Mouse (Mus musculus): Measurements from ENCODE around the gene Zfp292. TPM values are rescaled to one million over a fixed set of nuclear protein-coding genes. Genes with fewer than 3 reads are reported as not detected.
A peak's percentile ranks its signal among the peaks of the same experiment; 100 is the strongest.

Gene Zfp292
- total and polyA plus RNA-seq, 3 experiments: 9.8 to 19.4 (median 16.8) TPM

GRCm38 (mm10) chr4:34880921-34881650 lies 1.7 kb downstream of the Zfp292 start:
- Histone ChIP-seq H3K9me3 (replicated peaks; ENCODE audit: insufficient read depth, low read length) (no peaks in the 10 kb centered on the region), H3K79me2 (ENCODE audit: control insufficient read depth, insufficient read depth, low read length, poor library complexity) (peaks cover 58% of the 10 kb centered on the region), H3K9ac (ENCODE audit: control insufficient read depth, low read depth, low read length, poor library complexity, severe bottlenecking) (no peak overlapping the region), H3K4me1 (ENCODE audit: control insufficient read depth in 1 of 2, insufficient read depth in 2 of 2, low read length in 2 of 2) (peaks cover 6 to 8% of the 10 kb centered on the region in 2 experiments), H3K27me3 (ENCODE audit: control insufficient read depth in 1 of 2, insufficient read depth in 2 of 2, low read length in 2 of 2) (no peaks in the 10 kb centered on the region), H3K27ac (ENCODE audit: control insufficient read depth, low read depth, low read length) (no peak overlapping the region), H3K4me3 (ENCODE audit: control insufficient read depth in 1 of 2, insufficient read depth in 1 of 2, low read depth in 2 of 2, low read length in 2 of 2) (peak overlapping the region; percentile 8 to 77; a peak in 1 of 4 replicates), H3K36me3 (ENCODE audit: control insufficient read depth in 1 of 2, insufficient read depth in 2 of 2, low read length in 2 of 2) (peaks cover 2 to 23% of the 10 kb centered on the region in 2 experiments; a peak in 3 of 4 replicates)
- no peak for DNase-seq (ENCODE audit: low read depth, low spot score)
- TF ChIP-seq ETS1 (IDR thresholded peaks at IDR 0.05; ENCODE audit: low read depth, low read length) (no peak), POLR2AphosphoS5 (IDR thresholded peaks at IDR 0.05; ENCODE audit: borderline replicate concordance, low read depth, low read length) (no peak), ZNF384 (IDR thresholded peaks at IDR 0.05; ENCODE audit: low read depth, low read length) (no peak), MYC (IDR thresholded peaks at IDR 0.05; ENCODE audit: low read depth, low read length) (no peak)

GRCm38 (mm10) chr4:34874234-34874633 lies 8.5 kb downstream of the Zfp292 start:
- H3K27me3 ChIP-seq (ENCODE audit: control insufficient read depth in 1 of 2, insufficient read depth in 2 of 2, low read length in 2 of 2): no peaks in the 10 kb centered on the region
- H3K9ac ChIP-seq (ENCODE audit: control insufficient read depth, low read depth, low read length, poor library complexity, severe bottlenecking): no peak overlapping the region
- peaks cover 7 to 11% of the 10 kb centered on the region in 2 experiments; a peak in 2 of 4 replicates for H3K4me1 ChIP-seq (ENCODE audit: control insufficient read depth in 1 of 2, insufficient read depth in 2 of 2, low read length in 2 of 2)
- no peak overlapping the region for H3K4me3 ChIP-seq (ENCODE audit: control insufficient read depth in 1 of 2, insufficient read depth in 1 of 2, low read depth in 2 of 2, low read length in 2 of 2)
- peaks cover 5 to 14% of the 10 kb centered on the region in 2 experiments for H3K36me3 ChIP-seq (ENCODE audit: control insufficient read depth in 1 of 2, insufficient read depth in 2 of 2, low read length in 2 of 2)
- no peak for TF ChIP-seq HCFC1 (IDR thresholded peaks at IDR 0.05; ENCODE audit: low read depth, low read length)
- TF ChIP-seq RAD21 (IDR thresholded peaks at IDR 0.05; ENCODE audit: low read depth, low read length): no peak
- TF ChIP-seq POLR2A (IDR thresholded peaks at IDR 0.05; ENCODE audit: control insufficient read depth in 1 of 2, insufficient read depth in 1 of 2, low read depth in 1 of 2, low read length in 2 of 2, poor library complexity in 1 of 2): no peak
- no peak for TF ChIP-seq TBP (IDR thresholded peaks at IDR 0.05; ENCODE audit: low read depth, low read length)
- no peak for TF ChIP-seq MAX (IDR thresholded peaks at IDR 0.05; ENCODE audit: low read length)
- no peak for TF ChIP-seq MXI1 (IDR thresholded peaks at IDR 0.05; ENCODE audit: low read depth, low read length)
- no peak for TF ChIP-seq E2F4 (IDR thresholded peaks at IDR 0.05; ENCODE audit: borderline replicate concordance, low read depth, low read length)
- no peak for TF ChIP-seq NRF1 (IDR thresholded peaks at IDR 0.05; ENCODE audit: insufficient read depth, low read depth, low read length, poor library complexity, severe bottlenecking)
- no peak for TF ChIP-seq CHD1 (IDR thresholded peaks at IDR 0.05; ENCODE audit: low read depth, low read length)
- TF ChIP-seq CHD2 (IDR thresholded peaks at IDR 0.05; ENCODE audit: low read length): no peak
- no peak for TF ChIP-seq RCOR1 (IDR thresholded peaks at IDR 0.05; ENCODE audit: low read depth, low read length)
- no peak for TF ChIP-seq JUND (IDR thresholded peaks at IDR 0.05; ENCODE audit: low read depth, low read length)
- TF ChIP-seq TAL1 (IDR thresholded peaks at IDR 0.05; ENCODE audit: low read length): no peak
- TF ChIP-seq SIN3A (IDR thresholded peaks at IDR 0.05; ENCODE audit: low read length): no peak
- peaks cover 64% of the 10 kb centered on the region for H3K79me2 ChIP-seq (ENCODE audit: control insufficient read depth, insufficient read depth, low read length, poor library complexity)
- no peaks in the 10 kb centered on the region for H3K9me3 ChIP-seq (replicated peaks; ENCODE audit: insufficient read depth, low read length)
- peak; percentile 62 for DNase-seq (ENCODE audit: low read depth, low spot score)
- H3K27ac ChIP-seq (ENCODE audit: control insufficient read depth, low read depth, low read length): no peak overlapping the region
